Mouse (Mus musculus) intestine, postnatal 0 days (tissue): Measurements from ENCODE around the gene Myo1f. TPM values are rescaled to one million over a fixed set of nuclear protein-coding genes. Genes with fewer than 3 reads are reported as not detected.

ENCODE experiments used
- ATAC-seq: fragments of 200-750 bp; cut with Nextera tagmentation; 2 replicates; pipeline ENCODE4 v1.8.0; 2017; ENCODE audit warnings: mild to moderate bottlenecking, moderate TSS enrichment, moderate library complexity
- H3K27ac ChIP-seq: fragments of 300-500 bp; sonication (generic); 2 replicates; pipeline ENCODE4 v1.5.1; 2014; ENCODE audit warnings: mild to moderate bottlenecking, low read depth, low read length, moderate library complexity
- H3K27me3 ChIP-seq: fragments of 300-500 bp; sonication (generic); replicated peaks from 2 replicates; pipeline ENCODE4 v1.6.1; 2014; ENCODE audit warnings: low read length, mixed read lengths; ENCODE audit not compliant: control insufficient read depth, insufficient read depth
- H3K36me3 ChIP-seq: fragments of 300-500 bp; sonication (generic); 2 replicates; pipeline ENCODE4 v1.6.1; 2014; ENCODE audit warnings: mild to moderate bottlenecking, moderate library complexity; ENCODE audit not compliant: control insufficient read depth, insufficient read depth
- H3K4me1 ChIP-seq: fragments of 300-500 bp; sonication (generic); replicated peaks from 2 replicates; pipeline ENCODE4 v1.6.1; 2014; ENCODE audit warnings: antibody characterized with exemption, low read length, mixed read lengths; ENCODE audit not compliant: control insufficient read depth, insufficient read depth
- H3K4me2 ChIP-seq: fragments of 300-500 bp; sonication (generic); replicated peaks from 2 replicates; pipeline ENCODE4 v1.6.1; 2014; ENCODE audit warnings: low read depth, mild to moderate bottlenecking, moderate library complexity
- H3K4me3 ChIP-seq: fragments of 300-500 bp; sonication (generic); 2 replicates; pipeline ENCODE4 v1.5.1; 2014; ENCODE audit warnings: low read depth, low read length
- H3K9ac ChIP-seq: fragments of 300-500 bp; sonication (generic); 2 replicates; pipeline ENCODE4 v1.6.1; 2014; ENCODE audit warnings: mild to moderate bottlenecking, low read depth, low read length
- H3K9me3 ChIP-seq: fragments of 300-500 bp; sonication (generic); 2 replicates; pipeline ENCODE4 v1.6.1; 2016; ENCODE audit warnings: mixed run types; ENCODE audit not compliant: control insufficient read depth
- CTCF ChIP-seq: sonication (generic); IDR thresholded peaks from 2 replicates; pipeline ENCODE4 v1.5.1; 2016; ENCODE audit warnings: low read depth, mild to moderate bottlenecking, control low read depth, antibody characterized with exemption, moderate library complexity
- WGBS: fragments of 180-500 bp; shearing (Covaris S2); extraction: QIAGEN DNeasy Blood & Tissue Kit; methylation state at CpG from one replicate; pipeline ENCODE4 v1.1.7; 2014; 5-methylcytosine and 5-hydroxymethylcytosine counted together
- polyA plus RNA-seq: library from polyadenylated mRNA; unstranded; fragments of >200 nt; fragmentation: Nextera tagmentation; extraction: Ambion mirVana; gene quantifications from 2 replicates; pipeline ENCODE4 v1.2.1, GENCODE M21; 2015

The Myo1f gene
- polyA plus RNA-seq, 1 experiment from 2014 or later = 0.94 TPM

DNA sequence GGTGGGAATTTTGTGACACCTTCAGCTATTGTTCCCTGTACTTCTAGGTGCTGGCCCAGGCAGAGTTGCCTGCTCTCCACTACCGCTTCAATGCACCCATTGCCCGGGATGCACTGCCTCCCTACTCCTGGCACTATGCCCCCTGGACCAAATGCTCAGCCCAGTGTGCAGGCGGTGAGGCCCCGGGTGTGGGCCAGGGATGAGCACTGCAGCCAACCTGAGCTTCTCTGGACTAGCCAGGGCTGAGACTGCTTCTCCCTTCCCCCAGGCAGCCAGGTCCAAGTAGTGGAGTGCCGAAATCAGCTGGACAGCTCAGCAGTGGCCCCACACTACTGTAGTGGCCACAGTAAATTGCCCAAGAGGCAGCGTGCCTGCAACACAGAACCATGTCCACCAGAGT lies 6.3 kb upstream of the Myo1f start:
- TF ChIP-seq CTCF = no peak
- 94% methylated on average over 6 of the region's 6 CpGs for WGBS
- H3K9me3 ChIP-seq = no peaks in the 10 kb centered on the region
- no peak overlapping the region for H3K9ac ChIP-seq
- peaks cover 10% of the 10 kb centered on the region; the same call in 1 of the 2 replicates for H3K36me3 ChIP-seq
- H3K27ac ChIP-seq = no peak overlapping the region
- H3K27me3 ChIP-seq = no peaks in the 10 kb centered on the region
- no peak overlapping the region for H3K4me3 ChIP-seq
- ATAC-seq = no peak
- no peaks in the 10 kb centered on the region for H3K4me1 ChIP-seq
- no peak overlapping the region for H3K4me2 ChIP-seq

DNA sequence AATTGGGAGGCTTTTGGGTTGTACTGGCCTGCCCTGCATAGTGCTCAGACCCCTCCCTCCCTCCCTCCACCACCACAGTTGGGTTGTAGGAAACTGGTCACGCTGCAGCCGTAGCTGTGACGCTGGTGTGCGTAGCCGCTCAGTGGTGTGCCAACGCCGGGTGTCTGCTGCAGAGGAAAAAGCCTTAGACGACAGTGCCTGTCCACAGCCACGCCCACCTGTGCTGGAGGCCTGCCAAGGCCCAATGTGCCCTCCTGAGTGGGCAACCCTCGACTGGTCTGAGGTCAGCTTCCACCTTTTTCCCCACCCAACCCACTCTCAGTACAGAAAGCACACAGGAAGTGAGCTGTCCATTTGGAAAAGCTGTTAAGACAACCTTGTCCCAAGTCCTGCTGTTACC lies 5.1 kb upstream of the Myo1f start:
- ATAC-seq = no peak
- Histone ChIP-seq H3K27me3 (no peaks in the 10 kb centered on the region), H3K4me1 (no peaks in the 10 kb centered on the region), H3K9me3 (no peaks in the 10 kb centered on the region), H3K4me3 (no peak overlapping the region), H3K36me3 (peaks cover 10% of the 10 kb centered on the region; the same call in 1 of the 2 replicates), H3K4me2 (no peak overlapping the region), H3K9ac (no peak overlapping the region), H3K27ac (no peak overlapping the region)
- TF ChIP-seq CTCF = no peak
- WGBS = 71% methylated on average over 10 of the region's 10 CpGs

DNA sequence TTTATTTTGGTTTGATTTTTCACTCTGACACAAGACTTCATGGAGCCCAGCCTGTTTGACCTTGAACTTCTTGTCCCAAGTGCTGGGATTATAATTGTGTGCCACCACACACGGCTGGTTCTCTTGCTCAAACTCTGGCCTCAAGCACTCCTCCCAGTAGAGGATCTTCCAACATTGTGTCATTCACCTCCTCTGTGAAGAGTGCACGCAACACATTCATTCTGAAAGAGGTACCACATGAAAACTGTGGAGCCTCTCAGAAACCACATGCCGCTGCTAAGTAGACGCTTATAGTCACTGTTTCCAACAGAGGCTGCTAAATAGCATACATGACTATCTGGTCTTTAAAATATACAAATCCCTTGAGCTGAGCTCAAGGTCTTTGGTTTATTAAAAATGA lies 3.4 kb upstream of the Myo1f start:
- 84% methylated on average over 4 of the region's 4 CpGs for WGBS
- Histone ChIP-seq H3K36me3 (peaks cover 10% of the 10 kb centered on the region; the same call in 1 of the 2 replicates), H3K4me1 (no peaks in the 10 kb centered on the region), H3K4me2 (no peak overlapping the region), H3K27me3 (no peaks in the 10 kb centered on the region), H3K27ac (no peak overlapping the region), H3K9ac (no peak overlapping the region), H3K4me3 (no peak overlapping the region), H3K9me3 (no peaks in the 10 kb centered on the region)
- no peak for TF ChIP-seq CTCF
- ATAC-seq = no peak

DNA sequence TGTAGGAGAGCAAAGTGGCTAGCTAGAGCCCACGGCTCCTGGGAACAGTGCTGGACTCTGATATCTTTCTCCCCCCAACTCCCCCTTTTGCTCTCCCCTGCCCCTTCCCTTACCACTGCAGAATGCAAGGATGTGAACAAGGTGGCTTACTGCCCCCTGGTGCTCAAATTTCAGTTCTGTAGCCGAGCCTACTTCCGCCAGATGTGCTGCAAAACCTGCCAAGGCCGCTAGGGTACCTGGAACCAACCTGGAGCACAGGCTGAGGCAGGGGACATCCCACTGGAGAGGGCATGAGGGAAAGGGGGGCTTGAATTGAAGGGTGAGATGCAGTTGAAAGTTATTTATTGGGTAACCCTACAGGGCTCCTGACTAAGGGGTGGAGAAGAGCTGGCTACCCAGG lies 2.5 kb upstream of the Myo1f start:
- H3K4me3 ChIP-seq = no peak overlapping the region

DNA sequence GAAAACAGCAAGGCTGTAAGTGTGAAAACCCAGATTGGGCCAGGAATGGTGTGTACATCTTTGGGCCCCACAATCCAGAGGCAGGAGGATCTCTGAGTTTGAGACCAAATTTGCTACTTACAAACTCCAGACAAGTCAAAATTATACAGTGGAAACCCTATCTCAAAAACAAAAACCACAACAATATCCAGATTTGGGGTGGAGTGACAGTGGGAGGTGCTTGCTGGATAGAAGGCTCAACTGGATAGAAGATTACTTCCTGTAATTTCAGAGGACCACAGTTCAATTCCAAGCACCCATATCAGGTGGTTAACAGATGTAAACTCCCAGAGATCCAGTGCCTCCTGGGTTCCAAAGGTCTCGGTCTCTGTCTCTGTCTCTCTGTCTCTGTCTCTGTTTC lies 971 bp upstream of the Myo1f start:
- no peak overlapping the region for H3K27ac ChIP-seq
- H3K9ac ChIP-seq = no peak overlapping the region
- H3K4me3 ChIP-seq = no peak overlapping the region
- no peak for ATAC-seq
- no peaks in the 10 kb centered on the region for H3K9me3 ChIP-seq
- no peak for TF ChIP-seq CTCF
- WGBS = 90% methylated on average over 1 of the region's 1 CpGs
- no peaks in the 10 kb centered on the region for H3K4me1 ChIP-seq
- peaks cover 3% of the 10 kb centered on the region; the same call in 1 of the 2 replicates for H3K36me3 ChIP-seq
- H3K27me3 ChIP-seq = no peaks in the 10 kb centered on the region
- H3K4me2 ChIP-seq = no peak overlapping the region

More for the DNA sequence above, 2.5 kb upstream of the Myo1f start:
- H3K9ac ChIP-seq = no peak overlapping the region
- 54% methylated on average over 4 of the region's 4 CpGs for WGBS
- no peaks in the 10 kb centered on the region for H3K4me1 ChIP-seq
- H3K27me3 ChIP-seq = no peaks in the 10 kb centered on the region
- ATAC-seq = no peak
- H3K36me3 ChIP-seq = peaks cover 10% of the 10 kb centered on the region; the same call in 1 of the 2 replicates
- no peaks in the 10 kb centered on the region for H3K9me3 ChIP-seq
- no peak overlapping the region for H3K4me2 ChIP-seq
- TF ChIP-seq CTCF = peak; percentile 79
- no peak overlapping the region for H3K27ac ChIP-seq

DNA sequence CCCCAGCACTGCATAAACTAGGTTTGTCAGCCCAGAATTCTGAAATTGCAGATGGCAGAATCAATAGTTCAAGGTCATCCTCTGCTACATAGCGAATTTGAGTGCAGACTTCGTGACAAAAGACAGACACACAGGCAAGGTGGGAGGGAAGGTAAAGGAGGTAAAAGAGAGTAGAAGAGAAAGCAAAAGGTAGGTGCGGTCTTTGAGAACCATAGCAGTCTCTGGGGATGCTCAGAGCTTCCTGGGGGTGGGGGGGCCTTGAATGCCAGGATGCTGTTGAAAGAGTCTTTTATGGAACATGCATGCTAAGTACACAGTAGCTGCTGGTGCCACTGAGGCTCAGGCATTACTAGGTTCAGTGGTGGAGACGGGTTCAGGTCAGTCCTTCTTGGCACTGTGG lies 2.4 kb downstream of the Myo1f start:
- H3K9me3 ChIP-seq = no peaks in the 10 kb centered on the region
- H3K4me3 ChIP-seq = no peak overlapping the region
- no peaks in the 10 kb centered on the region for H3K36me3 ChIP-seq
- H3K27ac ChIP-seq = no peak overlapping the region
- no peaks in the 10 kb centered on the region for H3K4me1 ChIP-seq
- TF ChIP-seq CTCF = no peak
- H3K27me3 ChIP-seq = no peaks in the 10 kb centered on the region
- H3K4me2 ChIP-seq = no peak overlapping the region
- WGBS = 69% methylated on average over 4 of the region's 4 CpGs
- no peak for ATAC-seq
- H3K9ac ChIP-seq = no peak overlapping the region

DNA sequence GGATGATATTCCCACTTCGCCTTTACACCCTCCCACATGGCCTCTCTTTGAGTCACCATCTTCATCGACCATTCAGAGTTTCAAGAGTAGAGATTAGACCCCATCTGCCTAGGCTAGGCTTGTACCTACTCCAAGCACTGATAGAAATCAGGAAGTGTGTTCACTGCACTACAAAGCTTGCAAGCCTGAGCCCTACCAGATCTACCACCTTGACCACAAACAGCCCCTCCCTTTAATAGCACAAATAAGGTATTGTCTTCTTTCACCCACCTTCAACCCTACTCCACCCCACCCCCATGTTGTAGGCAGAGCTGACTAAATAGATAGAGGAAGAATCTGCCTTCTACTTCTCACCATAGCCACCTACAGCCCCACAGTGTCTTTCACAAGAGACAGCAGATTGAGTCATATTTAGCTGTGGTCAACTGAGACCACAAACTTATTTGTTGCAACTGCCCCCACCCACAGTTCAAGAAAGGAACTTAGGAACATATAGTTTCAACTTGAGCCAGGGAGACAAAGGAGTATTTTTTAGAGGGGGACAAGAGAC lies 8.1 kb downstream of the Myo1f start:
- no peak for TF ChIP-seq CTCF
- Histone ChIP-seq H3K27me3 (no peaks in the 10 kb centered on the region), H3K4me1 (no peaks in the 10 kb centered on the region), H3K4me2 (no peak overlapping the region), H3K27ac (no peak overlapping the region), H3K36me3 (no peaks in the 10 kb centered on the region), H3K9ac (no peak overlapping the region), H3K9me3 (no peaks in the 10 kb centered on the region), H3K4me3 (no peak overlapping the region)
- WGBS = 69% methylated on average over 2 of the region's 2 CpGs
- ATAC-seq = no peak
